Mouse (Mus musculus) ES-E14 (cell line): ENCODE measurements around the gene Hrh2. TPM values are rescaled to one million over a fixed set of nuclear protein-coding genes. Genes with fewer than 3 reads are reported as not detected.
A peak's percentile ranks its signal among the peaks of the same experiment; 100 is the strongest.

Experiments
- DNase-seq: peaks from one replicate; pipeline ENCODE4 v3.0.0-alpha.2; 2013; ENCODE audit warnings: low read depth, low spot score
- H3K27ac ChIP-seq: 2 replicates; pipeline ENCODE4 v1.5.1; 2012; ENCODE audit warnings: low read depth, mild to moderate bottlenecking, low read length, moderate library complexity, mixed read lengths; ENCODE audit not compliant: poor library complexity, insufficient read depth, severe bottlenecking
- H3K36me3 ChIP-seq: 2 replicates; pipeline ENCODE4 v1.6.1; 2012; ENCODE audit warnings: mild to moderate bottlenecking, low read length, moderate library complexity, mixed read lengths; ENCODE audit not compliant: control insufficient read depth, poor library complexity, insufficient read depth, severe bottlenecking
- H3K4me1 ChIP-seq, 2 experiments: fragments of 150-350 bp in 1 of 2; sonication (generic) in 1 of 2; 2 replicates each; pipeline ENCODE4 v1.6.1; 2012; ENCODE audit warnings: low read length in 2 of 2, mild to moderate bottlenecking in 1 of 2, mixed read lengths in 1 of 2; ENCODE audit not compliant: control insufficient read depth in 2 of 2, insufficient read depth in 2 of 2, poor library complexity in 1 of 2
- H3K4me3 ChIP-seq, 2 experiments: fragments of 150-350 bp in 1 of 2; sonication (generic) in 1 of 2; 2 replicates each; pipeline ENCODE4 v1.5.1; 2012; ENCODE audit warnings: low read length in 2 of 2, low read depth in 1 of 2, mild to moderate bottlenecking in 1 of 2, mixed read lengths in 1 of 2; ENCODE audit not compliant: insufficient read depth in 1 of 2, poor library complexity in 1 of 2, severe bottlenecking in 1 of 2
- H3K9ac ChIP-seq: 2 replicates; pipeline ENCODE4 v1.6.1; 2012; ENCODE audit warnings: low read depth, mild to moderate bottlenecking, low read length, mixed read lengths; ENCODE audit not compliant: poor library complexity, insufficient read depth, severe bottlenecking
- H3K9me3 ChIP-seq: fragments of 150-350 bp; sonication (generic); 2 replicates; pipeline ENCODE4 v1.6.1; 2012; ENCODE audit warnings: low read depth, mild to moderate bottlenecking, low read length; ENCODE audit not compliant: control insufficient read depth, insufficient read depth
- CHD2 ChIP-seq: IDR thresholded peaks from 2 replicates; pipeline ENCODE4 v1.6.1; 2014; ENCODE audit warnings: mild to moderate bottlenecking, low read depth, low read length, inconsistent platforms
- HCFC1 ChIP-seq: IDR thresholded peaks from 2 replicates; pipeline ENCODE4 v1.6.1; 2012; ENCODE audit warnings: low read length, inconsistent platforms, borderline replicate concordance; ENCODE audit not compliant: insufficient read depth
- MAFK ChIP-seq: IDR thresholded peaks from 2 replicates; pipeline ENCODE4 v1.6.1; 2014; ENCODE audit warnings: mild to moderate bottlenecking, low read depth, low read length, inconsistent platforms; ENCODE audit not compliant: insufficient read depth
- ZC3H11A ChIP-seq: IDR thresholded peaks from 2 replicates; pipeline ENCODE4 v1.6.1; 2012; ENCODE audit warnings: low read depth, mild to moderate bottlenecking, inconsistent platforms, low read length, borderline replicate concordance
- ZNF384 ChIP-seq: IDR thresholded peaks from 2 replicates; pipeline ENCODE4 v1.6.1; 2012; ENCODE audit warnings: low read depth, low read length, inconsistent platforms
- in situ Hi-C, 2 experiments: fragments of 600-800 bp; cut with MboI; formaldehyde crosslinking; loops; one replicate each; pipeline ENCODE4 v1.15.1; 2025; ENCODE audit warnings: low sequenced_read_pairs in 2 of 2, inconsistent platforms in 1 of 2; ENCODE audit not compliant: unreplicated experiment in 2 of 2
- total RNA-seq: library from RNA; depleted of rRNA; stranded (reverse); fragments of 300-350 nt; gene quantifications from 2 replicates; pipeline ENCODE4 v1.2.3, GENCODE M21; 2012

The Hrh2 gene
- total RNA-seq, 1 experiment = 0.62 TPM

DNA sequence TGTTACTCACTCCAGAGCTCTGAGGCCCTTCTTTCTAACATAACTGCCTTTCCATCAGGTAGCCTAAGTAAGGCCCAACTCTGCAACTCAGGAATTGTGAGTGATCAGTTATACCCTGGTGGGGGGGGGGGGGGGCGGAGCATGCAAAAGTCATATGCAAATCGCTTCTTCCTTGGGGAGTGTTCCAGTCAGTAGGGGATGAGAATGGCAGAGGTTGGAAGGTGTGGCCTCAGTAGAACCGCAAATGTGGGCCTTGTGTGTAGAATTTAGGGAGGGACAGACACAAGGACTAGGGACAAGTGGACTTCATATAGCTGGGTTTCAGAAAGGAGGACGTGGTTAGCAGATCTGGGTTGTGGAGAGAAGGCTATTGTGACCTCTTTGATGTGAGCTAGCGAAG is 23.3 kb downstream of the Hrh2 start:
- Histone ChIP-seq H3K27ac (peak overlapping the region; percentile 91), H3K4me1 (peaks cover 13 to 36% of the 10 kb centered on the region in 2 experiments), H3K9me3 (no peaks in the 10 kb centered on the region), H3K4me3 (peak overlapping the region in 1 of 2 experiments; percentile 38; a peak in 3 of 4 replicates), H3K36me3 (peaks cover 2% of the 10 kb centered on the region; the same call in 1 of the 2 replicates), H3K9ac (no peak overlapping the region; the same call in 1 of the 2 replicates)
- in situ Hi-C loops = no loop called here
- TF ChIP-seq CHD2 (no peak), ZC3H11A (no peak), MAFK (no peak), HCFC1 (no peak), ZNF384 (no peak)
- no peak for DNase-seq

DNA sequence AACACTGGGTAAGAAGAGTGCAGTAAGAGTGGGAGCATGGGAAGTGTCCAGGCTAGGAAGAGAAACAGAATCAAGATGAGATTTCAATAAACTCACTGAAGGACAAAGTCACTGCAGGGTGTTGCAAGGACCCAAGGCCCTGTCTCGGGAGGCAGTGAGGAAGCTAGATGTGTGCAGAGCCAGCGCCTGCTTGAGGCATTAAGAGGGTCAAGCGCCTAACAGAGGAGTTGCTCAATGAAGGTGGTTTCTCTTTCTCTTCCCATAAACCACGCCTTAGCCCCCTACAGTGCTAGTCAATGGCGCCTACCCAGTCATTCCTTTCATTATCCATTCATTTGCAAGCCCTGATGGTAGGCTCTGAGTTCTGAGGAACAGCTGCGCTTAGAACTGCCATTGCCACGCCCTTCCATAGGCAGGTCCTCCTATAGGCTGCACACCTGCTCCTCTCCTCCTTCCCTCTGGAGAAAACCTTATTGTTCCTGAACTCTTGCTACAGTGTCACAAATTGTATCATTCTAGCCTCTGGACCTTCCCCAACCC is 23.9 kb downstream of the Hrh2 start:
- TF ChIP-seq CHD2 = no peak
- no peak for TF ChIP-seq ZC3H11A
- no peak for TF ChIP-seq ZNF384
- TF ChIP-seq MAFK = no peak
- TF ChIP-seq HCFC1 = no peak
- peak overlapping the region; percentile 91; the same call in 1 of the 2 replicates for H3K27ac ChIP-seq
- H3K9me3 ChIP-seq = no peaks in the 10 kb centered on the region
- H3K36me3 ChIP-seq = peaks cover 2% of the 10 kb centered on the region; the same call in 1 of the 2 replicates
- H3K4me3 ChIP-seq = peak overlapping the region in 1 of 2 experiments; percentile 38; a peak in 2 of 4 replicates
- H3K9ac ChIP-seq = no peak overlapping the region; the same call in 1 of the 2 replicates
- peaks cover 13 to 36% of the 10 kb centered on the region in 2 experiments for H3K4me1 ChIP-seq
- DNase-seq = peak; percentile 94
- in situ Hi-C loops = no loop called here

DNA sequence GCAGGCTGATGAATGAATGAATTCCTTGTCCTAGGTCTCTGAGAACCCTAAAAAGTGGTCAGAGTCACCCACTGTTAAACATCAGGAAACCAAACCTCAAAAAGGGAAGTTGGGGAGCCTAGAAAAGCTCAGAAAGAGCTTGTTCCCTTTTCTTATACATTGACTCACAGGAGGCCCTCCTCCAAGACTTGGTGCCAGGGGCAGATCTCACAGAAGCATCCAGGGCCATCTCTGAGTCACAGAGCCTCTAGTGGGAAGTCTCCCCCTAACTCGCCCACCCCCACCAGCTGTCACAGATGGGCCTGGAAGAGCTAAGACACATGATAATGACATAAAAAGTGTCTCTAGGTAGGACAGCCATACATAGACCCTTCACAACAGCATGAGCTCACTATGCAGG is 26.4 kb downstream of the Hrh2 start:
- TF ChIP-seq ZC3H11A = no peak
- no peak for TF ChIP-seq MAFK
- TF ChIP-seq CHD2 = no peak
- TF ChIP-seq ZNF384 = no peak
- TF ChIP-seq HCFC1 = no peak
- Histone ChIP-seq H3K27ac (no peak overlapping the region), H3K9ac (no peak overlapping the region), H3K36me3 (peaks cover 2% of the 10 kb centered on the region; the same call in 1 of the 2 replicates), H3K4me3 (no peak overlapping the region), H3K9me3 (no peaks in the 10 kb centered on the region), H3K4me1 (peaks cover 9 to 36% of the 10 kb centered on the region in 2 experiments)
- in situ Hi-C loops = no loop called here
- no peak for DNase-seq

DNA sequence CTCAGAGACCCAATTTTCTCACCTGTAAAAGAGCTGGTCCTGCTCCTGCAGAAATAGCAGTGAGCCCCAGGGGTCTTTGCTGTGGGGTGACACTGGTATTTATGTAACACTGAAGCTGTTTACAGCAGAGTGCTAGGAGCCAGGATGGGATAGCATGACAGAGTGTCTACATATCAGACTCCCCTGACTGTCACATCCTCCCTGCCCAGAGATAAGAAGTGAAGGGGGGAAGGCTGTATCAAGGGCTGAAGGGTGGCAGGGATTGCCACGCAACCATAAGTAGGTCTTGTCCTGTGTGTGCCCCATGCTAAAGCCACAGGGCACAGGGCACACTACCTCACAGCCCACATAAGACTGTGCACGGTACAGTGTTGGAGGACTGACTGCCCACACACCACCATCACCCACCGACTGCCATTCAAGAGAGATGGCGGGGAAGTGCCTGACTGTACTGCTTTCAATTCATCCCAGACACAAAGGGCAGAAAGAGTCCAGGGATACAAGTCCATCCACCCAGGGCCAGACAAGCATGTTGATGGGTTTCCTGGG is 29.8 kb downstream of the Hrh2 start:
- Histone ChIP-seq H3K9me3 (no peaks in the 10 kb centered on the region), H3K9ac (no peak overlapping the region), H3K27ac (no peak overlapping the region), H3K36me3 (no peaks in the 10 kb centered on the region), H3K4me3 (no peak overlapping the region), H3K4me1 (peaks cover 4 to 20% of the 10 kb centered on the region in 2 experiments)
- in situ Hi-C loops = loop anchor here (10.0 kb wide), 1 partner anchor 107 kb away; no protein-coding TSS in a partner anchor
- no peak for DNase-seq
- TF ChIP-seq HCFC1 = no peak
